20 mouse cellular contexts compared by ENCODE assay signal in the genomic region with DNA sequence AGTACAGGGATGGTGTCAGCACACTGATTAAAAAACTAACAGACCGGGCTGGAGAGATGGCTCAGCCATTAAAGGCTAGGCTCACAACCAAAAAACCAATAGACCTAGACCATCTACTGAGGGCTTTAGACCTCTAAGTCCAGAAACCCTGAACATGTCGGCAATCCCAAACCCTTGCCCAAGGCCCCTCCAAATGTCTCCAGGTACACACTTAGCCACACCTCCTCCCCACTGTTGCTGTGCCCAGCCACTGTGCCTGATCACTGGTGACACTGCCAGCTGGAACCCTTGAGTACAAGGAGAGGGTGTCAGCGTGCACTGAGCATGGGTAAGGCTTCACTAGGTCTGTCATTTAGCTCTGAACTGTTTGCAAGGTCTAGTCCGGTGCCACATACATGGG. TPM values are rescaled to one million over a fixed set of nuclear protein-coding genes. Genes with fewer than 3 reads are reported as not detected.
DNase-seq lines count a peak whose midpoint lies in the region; ATAC-seq lines count a peak whose summit lies in the region.
"Had no signal": no experiment of that assay in that cellular context is flagged by ENCODE, and none has a peak within 500 bp of the region (broad histone marks: within the 10 kb centered on the region; RNA-seq: fewer than 3 reads in every experiment).

No protein-coding gene starts in this region.

- no peaks in the 10 kb centered on the region for H3K27me3 ChIP-seq in kidney, embryonic 15.5 days
- H3K27me3 ChIP-seq: embryonic facial prominence, embryonic 15.5 days; heart, embryonic 13.5 days; hindbrain, embryonic 12.5 days had no signal

- H3K4me3 ChIP-seq in kidney, embryonic 15.5 days (replicated peaks) = no peak overlapping the region
- H3K4me3 ChIP-seq: embryonic facial prominence, embryonic 15.5 days; erythroblast, embryonic 14.5 days; forebrain, embryonic 10.5 days; heart, embryonic 13.5 days; hindbrain, embryonic 12.5 days had no signal

- H3K36me3 ChIP-seq in kidney, embryonic 15.5 days = peaks cover 22% of the 10 kb centered on the region

- H3K9me3 ChIP-seq in kidney, embryonic 15.5 days (replicated peaks) = no peaks in the 10 kb centered on the region
- H3K9me3 ChIP-seq: embryonic facial prominence, embryonic 15.5 days; forebrain, embryonic 10.5 days; heart, embryonic 13.5 days; hindbrain, embryonic 12.5 days had no signal

- 91% methylated on average over 4 of the region's 4 CpGs for WGBS in kidney, embryonic 15.5 days

- no peak overlapping the region for H3K27ac ChIP-seq in kidney, embryonic 15.5 days
- H3K27ac ChIP-seq: embryonic facial prominence, embryonic 15.5 days; forebrain, embryonic 10.5 days; heart, embryonic 13.5 days; hindbrain, embryonic 12.5 days had no signal

- no peak overlapping the region for H3K9ac ChIP-seq in kidney, embryonic 15.5 days
- H3K9ac ChIP-seq: embryonic facial prominence, embryonic 15.5 days; heart, embryonic 13.5 days; hindbrain, embryonic 12.5 days had no signal

- DNase-seq in gastrocnemius, adult 18-20 months (ENCODE audit: low spot score) = peak; percentile 32
- DNase-seq in gastrocnemius, postnatal 25 days = no peak
- peak; percentile 55 for DNase-seq in kidney, adult 18-20 months
- no peak for DNase-seq in kidney, postnatal 14 days
- peak; percentile 57 to 67 for DNase-seq in kidney, postnatal 36 days
- DNase-seq: adrenal gland, adult 2 months; adrenal gland, postnatal 25 days; cerebellum, adult 8-10 months; embryo, embryonic 11 days; gastrocnemius, postnatal 10 days; heart, postnatal 4 days had no signal

- no peak overlapping the region for H3K4me2 ChIP-seq in kidney, embryonic 15.5 days
- H3K4me2 ChIP-seq: embryonic facial prominence, embryonic 15.5 days; heart, embryonic 13.5 days; hindbrain, embryonic 12.5 days had no signal

- H3K4me1 ChIP-seq in kidney, embryonic 15.5 days = peaks cover 17% of the 10 kb centered on the region

- ATAC-seq in kidney, embryonic 15.5 days (replicated peaks; ENCODE audit: low FRiP score) = no peak
- ATAC-seq: forebrain, embryonic 14.5 days; hindbrain, embryonic 16.5 days; inflammation-experienced regulatory T-cells, adult 6 months had no signal

RNA-seq across cellular contexts. Expression of a gene that starts 3.8 kb away (rescaled TPM):
- 100 to 1,000 TPM; 124 to 160 TPM for total RNA-seq in gastrocnemius, adult 18-20 months (2021)
- 100 to 1,000 TPM; 113 to 168 TPM for total RNA-seq in gastrocnemius, postnatal 25 days (2021)
- 23.9 and 26.5 TPM in 2 replicates for polyA plus RNA-seq in kidney, embryonic 15.5 days (2015; fragmentation: Nextera tagmentation; extraction: Ambion mirVana)

RNA-seq across cellular contexts. Expression of a gene that starts 53.1 kb away (rescaled TPM):
- total RNA-seq in gastrocnemius, adult 18-20 months (2021) = 10 to 100 TPM; 20.0 to 21.4 TPM
- total RNA-seq in gastrocnemius, postnatal 25 days (2021) = 10 to 100 TPM; 18.7 to 23.1 TPM
- polyA plus RNA-seq in kidney, embryonic 15.5 days (2015; fragmentation: Nextera tagmentation; extraction: Ambion mirVana) = 99.1 and 106 TPM in 2 replicates

RNA-seq across cellular contexts. Expression of a gene that starts 53.6 kb away (rescaled TPM):
- 10 to 100 TPM; 32.7 to 34.2 TPM for total RNA-seq in gastrocnemius, adult 18-20 months (2021)
- 10 to 100 TPM; 29.1 to 29.5 TPM for total RNA-seq in gastrocnemius, postnatal 25 days (2021)
- 34.8 and 37.4 TPM in 2 replicates for polyA plus RNA-seq in kidney, embryonic 15.5 days (2015; fragmentation: Nextera tagmentation; extraction: Ambion mirVana)

Comparison
In these comparisons a context has a peak if more than half of its experiments do, and no peak if none do; other contexts are left out.
1. DNase-seq: peak in gastrocnemius, adult 18-20 months (single experiment), kidney, adult 18-20 months (single experiment) and kidney, postnatal 36 days (2 of 2); none in gastrocnemius, postnatal 25 days (single experiment) and kidney, postnatal 14 days (single experiment).